Mouse (Mus musculus) heart, adult 2 months (tissue): ENCODE measurements at regions not wholly inside any gene's neighbourhood (a gene's known extent, or its start where the extent isn't known, plus 50 kb on each side); places are given as distances from the start of the nearest gene placed in this dataset.

Source experiments
- DNase-seq, 2 experiments: peaks; one replicate each; pipeline ENCODE4 v3.0.0; 2021
- H3K27ac ChIP-seq: fragments of 200-600 bp; 2 replicates; pipeline ENCODE4 v1.8.1; 2022
- H3K27me3 ChIP-seq: fragments of 200-500 bp; 2 replicates; pipeline ENCODE4 v1.6.1; 2012; ENCODE audit warnings: mild to moderate bottlenecking, low read length, inconsistent platforms, mixed read lengths; ENCODE audit not compliant: control insufficient read depth, insufficient read depth
- H3K36me3 ChIP-seq: fragments of 200-500 bp; 2 replicates; pipeline ENCODE4 v1.6.1; 2012; ENCODE audit warnings: low read length, inconsistent platforms; ENCODE audit not compliant: control insufficient read depth, insufficient read depth
- H3K4me1 ChIP-seq: fragments of 200-500 bp; 2 replicates; pipeline ENCODE4 v1.6.1; 2011; ENCODE audit warnings: low read length; ENCODE audit not compliant: control insufficient read depth, insufficient read depth
- H3K4me3 ChIP-seq: fragments of 200-600 bp; 2 replicates; pipeline ENCODE4 v1.8.1; 2022
- H3K79me2 ChIP-seq: fragments of 200-500 bp; replicated peaks from 2 replicates; pipeline ENCODE4 v1.6.1; 2012; ENCODE audit warnings: mild to moderate bottlenecking, inconsistent platforms, low read length, moderate library complexity, mixed read lengths; ENCODE audit not compliant: control insufficient read depth, insufficient read depth
- H3K9ac ChIP-seq: fragments of 200-500 bp; 2 replicates; pipeline ENCODE4 v1.6.1; 2012; ENCODE audit warnings: low read depth, mild to moderate bottlenecking, control low read depth, inconsistent platforms, low read length, mixed read lengths
- CTCF ChIP-seq: fragments of 200-600 bp; IDR thresholded peaks from 2 replicates; pipeline ENCODE4 v1.8.1; 2022; ENCODE audit warnings: antibody characterized with exemption, mild to moderate bottlenecking, moderate library complexity
- EP300 ChIP-seq: fragments of 200-500 bp; IDR thresholded peaks from 2 replicates; pipeline ENCODE4 v1.6.1; 2011; ENCODE audit warnings: low read depth, low read length, control low read depth; ENCODE audit not compliant: insufficient read depth
- POLR2A ChIP-seq: fragments of 200-500 bp; IDR thresholded peaks from 2 replicates; pipeline ENCODE4 v1.6.1; 2011; ENCODE audit warnings: mild to moderate bottlenecking, low read depth, low read length, control low read depth; ENCODE audit not compliant: insufficient read depth
- WGBS: fragments of 180-500 bp; shearing (Covaris S2); methylation state at CpG from one replicate; pipeline ENCODE4 v1.1.7; 2018; 5-methylcytosine and 5-hydroxymethylcytosine counted together
- intact Hi-C: fragments of 180-260 bp; cut with DNase I; formaldehyde crosslinking; loops from one replicate; pipeline ENCODE4 v1.15.1; 2025

GRCm38 (mm10) chr10:98717856-98718255, 196.3 kb upstream of the Atp2b1 start:
- intact Hi-C loops = no loop called here
- Histone ChIP-seq H3K36me3 (no peaks in the 10 kb centered on the region), H3K9ac (no peak overlapping the region), H3K27ac (no peak overlapping the region), H3K4me3 (no peak overlapping the region), H3K27me3 (no peaks in the 10 kb centered on the region), H3K79me2 (no peaks in the 10 kb centered on the region), H3K4me1 (no peaks in the 10 kb centered on the region)
- no peak for DNase-seq
- no peak for TF ChIP-seq EP300
- no peak for TF ChIP-seq CTCF
- no peak for TF ChIP-seq POLR2A
- WGBS = 76% methylated on average over 4 of the region's 4 CpGs

- WGBS = 76% methylated on average over 4 of the region's 4 CpGs
- Histone ChIP-seq H3K27ac (no peak overlapping the region), H3K4me1 (no peaks in the 10 kb centered on the region), H3K4me3 (no peak overlapping the region), H3K36me3 (no peaks in the 10 kb centered on the region), H3K79me2 (no peaks in the 10 kb centered on the region), H3K9ac (no peak overlapping the region), H3K27me3 (no peaks in the 10 kb centered on the region)
- intact Hi-C loops = no loop called here
- TF ChIP-seq EP300 (no peak), POLR2A (no peak), CTCF (no peak)
- DNase-seq = no peak
Observed at GRCm38 (mm10) chr10:98718706-98719105, 195.5 kb upstream of the Atp2b1 start.

- WGBS = 35% methylated on average over 6 of the region's 6 CpGs
- intact Hi-C loops = no loop called here
- DNase-seq = no peak
- H3K79me2 ChIP-seq = no peaks in the 10 kb centered on the region
- H3K9ac ChIP-seq = no peak overlapping the region
- no peaks in the 10 kb centered on the region for H3K36me3 ChIP-seq
- H3K4me1 ChIP-seq = no peaks in the 10 kb centered on the region
- no peak for TF ChIP-seq EP300
- no peak for TF ChIP-seq CTCF
- no peak for TF ChIP-seq POLR2A
- H3K27ac ChIP-seq = no peak overlapping the region
- H3K27me3 ChIP-seq = no peaks in the 10 kb centered on the region
- H3K4me3 ChIP-seq = no peak overlapping the region
Observed at GRCm38 (mm10) chr10:98720256-98721005, 193.8 kb upstream of the Atp2b1 start.

- Histone ChIP-seq H3K9ac (no peak overlapping the region), H3K27ac (no peak overlapping the region), H3K27me3 (no peaks in the 10 kb centered on the region), H3K4me1 (no peaks in the 10 kb centered on the region), H3K4me3 (no peak overlapping the region), H3K79me2 (no peaks in the 10 kb centered on the region), H3K36me3 (no peaks in the 10 kb centered on the region)
- intact Hi-C loops = no loop called here
- no peak for DNase-seq
- 82% methylated on average over 5 of the region's 5 CpGs for WGBS
- no peak for TF ChIP-seq EP300
- no peak for TF ChIP-seq CTCF
- TF ChIP-seq POLR2A = no peak
Observed at GRCm38 (mm10) chr10:98725110-98725509, 189.1 kb upstream of the Atp2b1 start.

GRCm38 (mm10) chr10:98727130-98727529, 187.1 kb upstream of the Atp2b1 start:
- Histone ChIP-seq H3K79me2 (no peaks in the 10 kb centered on the region), H3K36me3 (no peaks in the 10 kb centered on the region), H3K9ac (no peak overlapping the region), H3K4me3 (no peak overlapping the region), H3K4me1 (no peaks in the 10 kb centered on the region), H3K27me3 (no peaks in the 10 kb centered on the region), H3K27ac (no peak overlapping the region)
- intact Hi-C loops = no loop called here
- no peak for TF ChIP-seq CTCF
- no peak for TF ChIP-seq POLR2A
- TF ChIP-seq EP300 = no peak
- 82% methylated on average over 4 of the region's 4 CpGs for WGBS
- DNase-seq = no peak

GRCm38 (mm10) chr10:98728396-98729030, 185.7 kb upstream of the Atp2b1 start:
- TF ChIP-seq POLR2A (no peak), EP300 (no peak), CTCF (no peak)
- intact Hi-C loops = no loop called here
- Histone ChIP-seq H3K9ac (no peak overlapping the region), H3K79me2 (no peaks in the 10 kb centered on the region), H3K27me3 (no peaks in the 10 kb centered on the region), H3K36me3 (no peaks in the 10 kb centered on the region), H3K4me1 (no peaks in the 10 kb centered on the region), H3K4me3 (no peak overlapping the region), H3K27ac (no peak overlapping the region)
- no peak for DNase-seq
- 72% methylated on average over 5 of the region's 5 CpGs for WGBS
